Mouse (Mus musculus) lung, postnatal 0 days (tissue): ENCODE measurements around the gene Sh2d3c.

ENCODE experiments used
- CTCF ChIP-seq: IDR thresholded peaks from 2 replicates; pipeline ENCODE4 v1.5.1; 2016; ENCODE audit warnings: antibody characterized with exemption, mild to moderate bottlenecking
- EP300 ChIP-seq: IDR thresholded peaks from 2 replicates; pipeline ENCODE4 v1.6.1; 2016; ENCODE audit warnings: antibody characterized with exemption, mild to moderate bottlenecking, control low read depth

DNA sequence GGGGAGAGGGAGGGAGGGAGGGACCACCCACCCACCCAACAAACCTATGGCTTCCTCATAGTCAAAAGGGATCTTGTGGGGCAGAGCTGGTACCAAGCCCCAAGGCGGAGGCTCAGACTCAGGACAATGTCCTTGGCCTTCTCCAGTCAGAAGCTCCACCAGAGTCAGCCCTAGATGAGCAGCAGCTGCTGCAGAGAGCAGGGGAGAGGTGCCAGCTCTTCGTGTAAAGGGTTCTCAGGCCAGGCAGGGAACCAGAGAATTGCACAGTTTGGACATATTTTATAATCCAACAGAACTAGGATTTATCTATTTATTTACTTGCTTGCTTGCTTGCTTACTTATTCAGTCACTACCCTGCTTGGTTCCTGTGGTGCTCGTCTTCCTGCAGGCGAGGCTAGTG, 18.5 kb downstream of the Sh2d3c start:
- TF ChIP-seq CTCF (no peak), EP300 (no peak)
